Mouse (Mus musculus): ENCODE data around the gene Fxyd5.
A peak's percentile ranks its signal among the peaks of the same experiment; 100 is the strongest.

Fxyd5 gene

GRCm38 (mm10) chr7:31041023-31041407 lies 1.3 kb downstream of the Fxyd5 start:
- DNase-seq (ENCODE audit: low read depth, low spot score) = no peak

- DNase-seq (ENCODE audit: low read depth, low spot score) = no peak
These were observed 1.8 kb downstream of the Fxyd5 start for GRCm38 (mm10) chr7:31040281-31041022.

DNA sequence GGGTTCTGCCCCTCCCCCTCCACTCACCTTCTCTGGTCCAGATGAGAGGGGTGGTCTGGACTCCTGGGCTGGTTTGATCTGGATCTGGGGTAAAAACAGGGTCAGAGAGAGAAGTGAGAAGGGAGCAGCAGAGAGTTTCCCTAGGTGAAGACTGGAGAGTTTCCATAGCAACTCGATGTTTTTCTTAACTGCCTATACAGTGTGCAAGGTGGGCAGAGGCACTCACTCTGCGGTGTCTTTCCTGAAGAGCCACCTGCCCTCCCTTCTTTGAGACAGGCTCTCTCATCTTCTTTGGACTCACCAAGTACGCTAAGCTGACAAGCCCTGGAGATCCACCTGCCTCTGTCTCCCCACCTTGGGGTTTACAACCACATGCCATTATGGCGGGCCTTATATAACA lies 3.3 kb downstream of the Fxyd5 start:
- DNase-seq (ENCODE audit: low read depth, low spot score) = no peak

GRCm38 (mm10) chr7:31037675-31038074 lies 4.6 kb downstream of the Fxyd5 start:
- no peak for DNase-seq (ENCODE audit: low read depth, low spot score)

DNA sequence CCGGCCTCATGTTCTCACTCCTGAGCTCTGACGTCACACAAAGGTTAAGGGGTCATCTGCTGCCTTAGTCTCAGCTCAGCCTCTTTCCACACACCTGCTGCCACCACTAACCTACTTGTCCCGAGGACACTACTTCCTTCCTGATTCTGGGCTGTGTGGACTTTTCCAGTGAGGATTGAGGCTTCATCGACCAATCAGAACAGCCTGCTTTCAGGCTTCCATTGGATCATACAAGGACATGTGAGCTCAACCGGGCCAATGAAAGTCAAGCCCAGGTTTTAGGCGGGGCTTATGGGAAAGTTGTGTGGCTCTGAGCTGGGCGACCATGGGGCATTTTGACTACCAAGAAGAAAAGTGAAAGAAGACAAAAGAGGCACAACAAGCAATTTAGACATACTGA lies 5.4 kb downstream of the Fxyd5 start:
- no peak for DNase-seq (ENCODE audit: low read depth, low spot score)

DNA sequence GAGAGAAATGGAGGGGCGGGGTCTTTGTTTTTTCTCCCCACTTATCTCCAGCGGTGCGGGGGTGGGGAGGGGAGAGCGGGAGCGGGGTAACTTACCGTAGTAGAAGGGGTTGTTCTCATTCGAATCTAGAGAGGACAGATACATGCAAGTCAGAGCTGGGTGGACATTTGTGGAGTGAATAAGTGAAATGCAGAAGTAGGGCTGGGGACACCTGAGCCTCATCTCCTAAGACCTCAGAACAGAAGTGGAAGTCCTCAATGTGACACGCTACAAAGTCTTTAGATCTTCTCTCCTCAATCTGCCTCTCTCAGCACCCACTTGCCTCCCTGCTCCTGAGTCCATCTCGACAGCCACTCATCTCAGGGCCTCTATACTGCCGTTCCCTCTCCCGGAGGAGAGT lies 7.0 kb downstream of the Fxyd5 start:
- DNase-seq (ENCODE audit: low read depth, low spot score) = no peak

DNA sequence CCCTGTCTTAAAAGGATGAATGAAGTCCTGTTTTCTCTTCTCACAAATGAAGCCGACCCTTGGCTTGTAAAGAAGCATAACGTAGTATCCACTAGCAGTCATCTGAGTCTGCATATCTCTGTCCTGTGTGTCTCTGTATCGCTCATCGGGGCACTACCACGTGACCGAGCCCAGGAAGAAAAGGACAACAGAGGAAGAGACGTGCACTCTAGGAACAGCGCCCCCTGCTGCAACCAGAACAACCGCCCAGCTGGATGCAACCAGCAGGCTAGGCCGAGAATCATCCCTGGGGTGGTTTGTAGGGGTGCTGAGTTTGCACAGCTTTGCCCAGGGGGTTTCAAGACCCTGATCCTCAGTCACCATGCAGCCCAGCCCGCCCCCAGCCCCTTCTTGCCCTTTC lies 7.5 kb downstream of the Fxyd5 start:
- DNase-seq (ENCODE audit: low read depth, low spot score) = no peak

GRCm38 (mm10) chr7:31033409-31034165 lies 8.7 kb downstream of the Fxyd5 start:
- DNase-seq (ENCODE audit: low read depth, low spot score) = no peak

DNA sequence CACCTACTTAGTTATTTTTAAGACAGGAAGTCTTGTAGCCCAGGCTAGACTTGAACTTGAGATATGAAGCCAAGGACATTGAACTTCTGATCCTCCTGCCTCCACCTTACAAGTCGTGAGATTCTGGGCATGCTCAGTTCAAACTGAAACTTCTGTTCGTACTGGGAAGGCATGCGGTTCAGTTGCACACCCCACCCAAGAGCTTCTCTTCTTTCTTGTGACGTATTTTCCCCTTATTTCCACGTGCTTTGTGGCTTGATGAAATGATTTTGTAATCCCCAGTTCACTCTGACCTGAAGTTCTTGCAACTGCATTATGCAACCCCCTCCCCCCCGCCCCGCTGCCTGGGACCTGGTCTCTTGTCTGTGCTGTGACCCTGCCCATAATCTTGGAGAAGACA lies 10.6 kb downstream of the Fxyd5 start:
- DNase-seq (ENCODE audit: low read depth, low spot score) = no peak

DNA sequence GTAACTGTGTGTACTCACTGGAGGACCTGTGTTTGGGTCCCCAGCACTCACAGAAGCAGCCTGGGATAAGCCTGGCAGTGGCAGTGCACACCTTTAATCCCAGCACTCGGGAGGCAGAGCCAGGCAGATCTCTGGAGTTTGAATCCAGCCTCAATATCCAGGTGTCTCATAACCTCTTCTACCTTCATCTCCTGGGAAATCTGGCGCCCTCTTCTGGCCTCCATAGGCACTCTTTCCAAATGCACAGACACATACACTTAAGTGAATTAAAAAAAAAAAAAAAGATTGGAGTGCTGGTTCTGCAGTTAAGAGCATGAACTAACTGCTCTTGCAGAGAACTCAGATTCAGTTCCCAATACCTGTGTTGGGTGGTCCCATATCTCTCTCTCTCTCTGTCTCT lies 11.6 kb downstream of the Fxyd5 start:
- DNase-seq (ENCODE audit: low read depth, low spot score) = no peak

- DNase-seq (ENCODE audit: low read depth, low spot score) = no peak
These were observed 13.7 kb downstream of the Fxyd5 start for GRCm38 (mm10) chr7:31028609-31029008.

GRCm38 (mm10) chr7:31017104-31017901 lies 25.0 kb downstream of the Fxyd5 start:
- DNase-seq (ENCODE audit: low read depth, low spot score) = no peak

GRCm38 (mm10) chr7:31012971-31013370 lies 29.3 kb downstream of the Fxyd5 start:
- no peak for DNase-seq (ENCODE audit: low read depth, low spot score)

GRCm38 (mm10) chr7:31008889-31009288 lies 33.4 kb downstream of the Fxyd5 start:
- no peak for DNase-seq (ENCODE audit: low read depth, low spot score)

GRCm38 (mm10) chr7:31008175-31008574 lies 34.1 kb downstream of the Fxyd5 start:
- DNase-seq (ENCODE audit: low read depth, low spot score) = no peak

GRCm38 (mm10) chr7:31007775-31008174 lies 34.5 kb downstream of the Fxyd5 start:
- DNase-seq (ENCODE audit: low read depth, low spot score) = no peak

- no peak for DNase-seq (ENCODE audit: low read depth, low spot score)
These were observed 39.6 kb downstream of the Fxyd5 start for GRCm38 (mm10) chr7:31002650-31003049.

GRCm38 (mm10) chr7:31000505-31001020 lies 41.7 kb downstream of the Fxyd5 start:
- peak; percentile 37 for DNase-seq (ENCODE audit: low read depth, low spot score)

DNA sequence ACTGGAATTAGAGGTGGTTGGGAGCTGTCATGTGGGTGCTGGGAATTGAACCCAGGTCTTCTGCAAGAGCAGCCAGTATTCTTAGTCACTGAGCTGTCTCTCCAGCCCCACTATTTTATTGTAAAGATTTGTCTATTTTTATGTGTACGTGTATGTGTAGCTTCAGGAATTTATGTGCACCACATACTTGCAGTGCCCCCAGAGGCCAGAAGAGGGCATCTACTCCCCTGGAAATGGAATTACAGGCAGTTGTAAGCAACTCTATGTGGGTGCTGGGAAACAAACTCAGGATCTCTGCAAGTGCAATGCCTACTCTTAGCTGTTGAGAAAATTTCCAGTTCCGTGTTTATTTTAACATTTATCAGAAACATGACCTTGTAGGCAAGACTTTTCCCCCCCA lies 45.8 kb downstream of the Fxyd5 start:
- no peak for DNase-seq (ENCODE audit: low read depth, low spot score)

DNA sequence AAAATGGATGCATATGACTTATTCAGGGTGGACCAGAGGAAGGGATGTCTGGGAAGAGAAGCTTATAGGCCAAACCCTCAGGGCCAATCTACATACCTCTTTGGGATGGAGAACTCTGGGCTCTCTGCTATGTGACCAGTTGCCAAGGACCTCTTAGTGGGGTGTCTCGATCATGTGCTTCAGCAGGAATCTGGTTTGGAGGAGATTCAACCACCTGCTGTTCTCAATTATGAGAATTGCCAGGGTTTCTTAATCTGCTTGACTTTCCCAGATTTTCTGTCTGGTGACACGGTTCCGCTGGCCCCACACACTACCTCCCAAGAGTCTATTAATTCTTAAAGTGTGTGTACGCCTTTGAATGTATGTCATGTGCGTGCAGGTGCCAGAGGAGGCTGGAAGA lies 48.3 kb downstream of the Fxyd5 start:
- DNase-seq (ENCODE audit: low read depth, low spot score) = no peak

DNA sequence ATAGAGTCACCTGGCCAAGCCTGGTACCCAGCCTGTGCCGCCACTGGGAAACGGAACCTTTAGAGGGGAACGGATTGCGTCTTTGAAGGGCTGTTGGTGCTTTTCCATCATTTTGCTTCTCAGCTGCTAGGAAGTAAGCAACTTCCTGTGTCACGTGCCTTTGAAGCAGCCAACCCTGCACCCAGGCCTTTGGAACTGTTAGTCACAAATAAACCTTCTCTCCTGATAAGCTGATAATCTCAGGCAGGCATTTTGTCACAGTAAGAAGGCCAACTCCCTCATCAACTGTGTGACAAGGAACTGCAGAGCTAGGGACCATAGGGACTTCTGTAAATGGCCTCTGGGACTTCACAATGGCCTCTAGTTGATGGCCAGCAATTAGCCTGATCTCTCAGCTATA lies 50.1 kb downstream of the Fxyd5 start:
- DNase-seq (ENCODE audit: low read depth, low spot score) = no peak

DNA sequence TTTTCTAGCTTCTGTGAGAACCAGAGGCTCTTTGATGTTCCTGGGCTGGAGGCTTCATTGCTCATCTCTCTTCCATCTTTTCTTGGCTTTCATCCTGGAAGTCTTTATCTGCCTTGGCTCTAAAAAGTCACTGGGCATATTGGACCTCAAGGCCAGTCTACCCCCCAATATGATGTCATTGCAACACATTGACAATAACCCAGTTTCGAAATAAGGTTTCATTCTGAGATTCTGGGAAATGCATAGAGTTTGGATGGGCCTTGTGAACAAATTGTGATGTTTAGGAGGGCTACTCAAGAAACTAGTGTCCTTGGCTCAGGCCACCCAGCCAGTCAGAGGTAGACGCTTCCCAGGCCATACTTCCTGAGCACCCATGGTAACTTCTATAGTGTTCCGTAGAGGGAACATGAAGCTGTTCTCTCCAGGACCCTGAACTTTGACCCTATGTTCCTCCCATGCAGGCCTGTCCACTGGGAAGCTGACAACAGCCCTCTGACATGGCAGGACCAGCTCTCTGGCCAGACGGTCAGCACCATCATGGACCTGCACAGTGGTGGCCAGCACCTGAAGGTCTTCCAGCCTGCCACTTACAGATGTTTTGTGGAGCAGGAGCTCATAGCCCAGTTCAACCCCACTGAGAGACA lies 53.6 kb downstream of the Fxyd5 start:
- no peak for DNase-seq (ENCODE audit: low read depth, low spot score)
